Comparison of ENCODE assay signal across 15 mouse cellular contexts in the genomic region with DNA sequence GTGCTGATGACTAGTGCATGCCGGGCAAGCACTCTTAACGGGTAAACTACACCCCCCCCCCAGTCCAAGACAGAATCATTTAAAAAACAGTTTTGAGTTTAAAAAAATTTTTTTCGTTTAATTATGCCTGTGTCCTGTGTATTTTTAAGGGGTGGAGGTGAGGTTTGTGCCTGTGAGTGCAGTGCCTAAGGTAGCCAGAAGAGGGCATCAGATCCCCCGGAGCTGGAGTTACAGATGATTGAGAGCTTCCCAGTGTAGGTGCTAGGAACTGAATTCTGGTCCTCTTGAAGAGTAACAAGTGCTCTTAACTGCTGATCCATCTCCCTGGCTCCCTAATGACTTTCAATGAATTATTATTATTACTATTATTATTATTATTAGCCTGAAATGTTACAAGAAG. TPM values are rescaled to one million over a fixed set of nuclear protein-coding genes. Genes with fewer than 3 reads are reported as not detected.
DNase-seq lines count a peak whose midpoint lies in the region; ATAC-seq and TF ChIP-seq lines count a peak whose summit lies in the region.
"Had no signal": no experiment of that assay in that cellular context is flagged by ENCODE, and none has a peak within 500 bp of the region (broad histone marks: within the 10 kb centered on the region; RNA-seq: fewer than 3 reads in every experiment).

No protein-coding gene starts in this region.

- 90% methylated on average over 4 of the region's 4 CpGs for WGBS in heart, embryonic 10.5 days
- 86% methylated on average over 4 of the region's 4 CpGs for WGBS in lung, embryonic 14.5 days
- WGBS in liver, postnatal 0 days (ENCODE audit: insufficient replicate concordance): 83% methylated on average over 4 of the region's 4 CpGs

- H3K9ac ChIP-seq in lung, embryonic 14.5 days: no peak overlapping the region
- no peak overlapping the region for H3K9ac ChIP-seq in ES-E14 (ENCODE audit: insufficient read depth, low read depth, low read length, poor library complexity, severe bottlenecking)
- no peak overlapping the region for H3K9ac ChIP-seq in liver, postnatal 0 days (replicated peaks)
- H3K9ac ChIP-seq: lung, embryonic 15.5 days had no signal

- H3K36me3 ChIP-seq in heart, embryonic 10.5 days: peaks cover 18% of the 10 kb centered on the region
- peaks cover 9% of the 10 kb centered on the region; the same call in 1 of the 2 replicates for H3K36me3 ChIP-seq in lung, embryonic 14.5 days (ENCODE audit: insufficient read depth)
- no peaks in the 10 kb centered on the region for H3K36me3 ChIP-seq in ES-E14 (ENCODE audit: control insufficient read depth, insufficient read depth, low read length, poor library complexity, severe bottlenecking)
- H3K36me3 ChIP-seq in liver, postnatal 0 days (replicated peaks; ENCODE audit: insufficient read depth, low read length): peaks cover 4% of the 10 kb centered on the region; the same call in 1 of the 2 replicates

- peaks cover 12% of the 10 kb centered on the region; the same call in 1 of the 2 replicates for H3K4me1 ChIP-seq in heart, embryonic 10.5 days
- H3K4me1 ChIP-seq in lung, embryonic 14.5 days (ENCODE audit: insufficient read depth): no peaks in the 10 kb centered on the region
- peaks cover 8 to 11% of the 10 kb centered on the region in 2 experiments; a peak in 1 of 4 replicates for H3K4me1 ChIP-seq in ES-E14 (ENCODE audit: control insufficient read depth in 2 of 2, insufficient read depth in 2 of 2, low read length in 2 of 2, poor library complexity in 1 of 2)
- peaks cover 7% of the 10 kb centered on the region; the same call in 1 of the 2 replicates for H3K4me1 ChIP-seq in liver, postnatal 0 days (ENCODE audit: insufficient read depth)
- H3K4me1 ChIP-seq: lung, embryonic 15.5 days had no signal

- ATAC-seq in lung, embryonic 14.5 days (ENCODE audit: insufficient read depth): no peak
- ATAC-seq in liver, postnatal 0 days: no peak
- no peak for ATAC-seq in megakaryocyte progenitor cell, adult 5-6 weeks (replicated peaks; ENCODE audit: poor library complexity)
- ATAC-seq: intestine, embryonic 16.5 days had no signal

- H3K27ac ChIP-seq in heart, embryonic 10.5 days: no peak overlapping the region
- no peak overlapping the region for H3K27ac ChIP-seq in lung, embryonic 14.5 days (ENCODE audit: low read depth)
- no peak overlapping the region for H3K27ac ChIP-seq in ES-E14 (ENCODE audit: insufficient read depth, low read depth, low read length, poor library complexity, severe bottlenecking)
- H3K27ac ChIP-seq in liver, postnatal 0 days (ENCODE audit: low read depth): no peak overlapping the region

- no peak overlapping the region for H3K4me2 ChIP-seq in lung, embryonic 14.5 days
- H3K4me2 ChIP-seq in liver, postnatal 0 days (ENCODE audit: low read depth, low read length): no peak overlapping the region
- H3K4me2 ChIP-seq: lung, embryonic 15.5 days had no signal

- H3K9me3 ChIP-seq in heart, embryonic 10.5 days: no peaks in the 10 kb centered on the region
- H3K9me3 ChIP-seq in lung, embryonic 14.5 days (ENCODE audit: low read depth, low read length): no peaks in the 10 kb centered on the region
- no peaks in the 10 kb centered on the region for H3K9me3 ChIP-seq in ES-E14 (ENCODE audit: control insufficient read depth, insufficient read depth, low read depth, low read length)
- no peaks in the 10 kb centered on the region for H3K9me3 ChIP-seq in liver, postnatal 0 days (ENCODE audit: low read length)
- H3K9me3 ChIP-seq: lung, embryonic 15.5 days had no signal

- H3K4me3 ChIP-seq in heart, embryonic 10.5 days: no peak overlapping the region
- no peak overlapping the region for H3K4me3 ChIP-seq in lung, embryonic 14.5 days (ENCODE audit: low read depth, low read length)
- no peak overlapping the region for H3K4me3 ChIP-seq in ES-E14 (ENCODE audit: insufficient read depth in 1 of 2, low read depth in 1 of 2, low read length in 2 of 2, poor library complexity in 1 of 2, severe bottlenecking in 1 of 2)
- H3K4me3 ChIP-seq in liver, postnatal 0 days (ENCODE audit: low read depth, low read length): no peak overlapping the region
- H3K4me3 ChIP-seq: lung, embryonic 15.5 days; myocyte had no signal

- DNase-seq in heart, adult 11 months: peak; percentile 44
- no peak for DNase-seq in heart, embryonic 10.5 days (ENCODE audit: low spot score)
- no peak for DNase-seq in lung, embryonic 14.5 days
- DNase-seq in lung, postnatal 4 days: no peak
- DNase-seq in ES-E14 (ENCODE audit: low read depth, low spot score): no peak
- DNase-seq in liver, postnatal 0 days: no peak
- DNase-seq in right cerebral cortex, postnatal 36 days (ENCODE audit: low spot score in 2 of 2): no peak
- DNase-seq: cerebellum, adult 18-20 months; heart, postnatal 36 days had no signal

- no peaks in the 10 kb centered on the region for H3K27me3 ChIP-seq in heart, embryonic 10.5 days (ENCODE audit: insufficient read depth, poor library complexity, severe bottlenecking)
- H3K27me3 ChIP-seq in lung, embryonic 14.5 days (ENCODE audit: insufficient read depth, low read length): no peaks in the 10 kb centered on the region
- H3K27me3 ChIP-seq in liver, postnatal 0 days (ENCODE audit: insufficient read depth, low read length): no peaks in the 10 kb centered on the region
- H3K27me3 ChIP-seq: lung, embryonic 15.5 days had no signal

- peak; percentile 33; the same call in 1 of the 2 replicates for TF ChIP-seq CTCF in lung, embryonic 14.5 days (IDR thresholded peaks at IDR 0.05; ENCODE audit: low read depth)
- TF ChIP-seq CTCF in liver, postnatal 0 days (IDR thresholded peaks at IDR 0.05; ENCODE audit: low read depth): peak; percentile 46

- no peak for TF ChIP-seq EP300 in liver, postnatal 0 days (IDR thresholded peaks at IDR 0.05; ENCODE audit: low read depth)

- in situ Hi-C loops in ES-E14 (cut with MboI; ENCODE audit: low sequenced_read_pairs in 2 of 2, unreplicated experiment in 2 of 2): no loop called here

TF ChIP-seq in ES-E14, 5 proteins besides CTCF, POLR2A, EP300 and RAD21:
- TF ChIP-seq ZC3H11A (IDR thresholded peaks at IDR 0.05; ENCODE audit: borderline replicate concordance, low read depth, low read length) (peak; percentile 45; the same call in 1 of the 2 replicates), HCFC1 (IDR thresholded peaks at IDR 0.05; ENCODE audit: borderline replicate concordance, insufficient read depth, low read length) (no peak)

RNA-seq across cellular contexts. Expression of a gene that starts 16.7 kb away (rescaled TPM):
- polyA plus RNA-seq in heart, embryonic 10.5 days (2016; fragmentation: Nextera tagmentation; extraction: Ambion mirVana): 14.5 and 17.6 TPM in 2 replicates
- 9.4 and 19.0 TPM in 2 replicates for polyA plus RNA-seq in lung, embryonic 14.5 days (2014; fragmentation: Nextera tagmentation; extraction: Ambion mirVana)
- 25.8 and 26.8 TPM in 2 replicates for total RNA-seq in ES-E14 (2012; rRNA removed)
- polyA plus RNA-seq in liver, postnatal 0 days (2015; fragmentation: Nextera tagmentation; extraction: Ambion mirVana): 4.1 and 8.4 TPM in 2 replicates
- total RNA-seq in megakaryocyte progenitor cell, adult 5-6 weeks (2015): 67.4 and 68.7 TPM in 2 replicates
- total RNA-seq in megakaryocyte progenitor cell, adult 5-6 weeks (2017): 51.9 and 123 TPM in 2 replicates
- polyA plus RNA-seq: intestine, embryonic 16.5 days had no signal

RNA-seq across cellular contexts. Expression of a gene that starts 24.7 kb away (rescaled TPM):
- 1.6 and 9.4 TPM in 2 replicates for polyA plus RNA-seq in heart, embryonic 10.5 days (2016; fragmentation: Nextera tagmentation; extraction: Ambion mirVana)
- not detected in 2 replicates for polyA plus RNA-seq in lung, embryonic 14.5 days (2014; fragmentation: Nextera tagmentation; extraction: Ambion mirVana)
- 0.69 and 2.1 TPM in 2 replicates for total RNA-seq in ES-E14 (2012; rRNA removed)
- polyA plus RNA-seq in liver, postnatal 0 days (2015; fragmentation: Nextera tagmentation; extraction: Ambion mirVana): 58.4 and 61.3 TPM in 2 replicates
- not detected in 2 replicates for total RNA-seq in megakaryocyte progenitor cell, adult 5-6 weeks (2015)
- total RNA-seq in megakaryocyte progenitor cell, adult 5-6 weeks (2017): not detected in 2 replicates
- total RNA-seq: heart, adult 8-10 months; heart, postnatal 36 days; left cerebral cortex, postnatal 14 days had no signal
- polyA plus RNA-seq: myocyte had no signal

RNA-seq across cellular contexts. Expression of a gene that starts 55.6 kb away (rescaled TPM):
- 55.0 and 66.4 TPM in 2 replicates for polyA plus RNA-seq in heart, embryonic 10.5 days (2016; fragmentation: Nextera tagmentation; extraction: Ambion mirVana)
- polyA plus RNA-seq in lung, embryonic 14.5 days (2014; fragmentation: Nextera tagmentation; extraction: Ambion mirVana): 53.9 and 57.3 TPM in 2 replicates
- total RNA-seq in ES-E14 (2012; rRNA removed): 73.4 and 104 TPM in 2 replicates
- polyA plus RNA-seq in liver, postnatal 0 days (2015; fragmentation: Nextera tagmentation; extraction: Ambion mirVana): 5.3 and 6.4 TPM in 2 replicates
- total RNA-seq in megakaryocyte progenitor cell, adult 5-6 weeks (2015): 17.4 and 20.1 TPM in 2 replicates
- 39.4 and 41.8 TPM in 2 replicates for total RNA-seq in megakaryocyte progenitor cell, adult 5-6 weeks (2017)
